Mouse (Mus musculus) limb, embryonic 15.5 days (tissue): ENCODE data around the gene Itga9. TPM values are rescaled to one million over a fixed set of nuclear protein-coding genes. Genes with fewer than 3 reads are reported as not detected.

Source experiments
- ATAC-seq: fragments of 200-750 bp; cut with Nextera tagmentation; 2 replicates; pipeline ENCODE4 v1.8.0; 2017; ENCODE audit warnings: low read depth, moderate TSS enrichment; ENCODE audit not compliant: insufficient number of reproducible peaks, low FRiP score, low TSS enrichment
- H3K27ac ChIP-seq: fragments of 300-500 bp; sonication (generic); 2 replicates; pipeline ENCODE4 v1.5.1; 2015; ENCODE audit warnings: moderate library complexity, mild to moderate bottlenecking, inconsistent platforms
- H3K27me3 ChIP-seq: fragments of 300-500 bp; sonication (generic); 2 replicates; pipeline ENCODE4 v1.6.1; 2015; ENCODE audit warnings: inconsistent platforms
- H3K36me3 ChIP-seq: fragments of 300-500 bp; sonication (generic); 2 replicates; pipeline ENCODE4 v1.6.1; 2015; ENCODE audit warnings: inconsistent platforms
- H3K4me1 ChIP-seq: fragments of 300-500 bp; sonication (generic); 2 replicates; pipeline ENCODE4 v1.6.1; 2015; ENCODE audit warnings: inconsistent platforms
- H3K4me2 ChIP-seq: fragments of 300-500 bp; sonication (generic); 2 replicates; pipeline ENCODE4 v1.6.1; 2015; ENCODE audit warnings: mild to moderate bottlenecking, inconsistent platforms
- H3K4me3 ChIP-seq: fragments of 300-500 bp; sonication (generic); 2 replicates; pipeline ENCODE4 v1.5.1; 2015; ENCODE audit warnings: mild to moderate bottlenecking, inconsistent platforms
- H3K9ac ChIP-seq: fragments of 300-500 bp; sonication (generic); 2 replicates; pipeline ENCODE4 v1.6.1; 2015; ENCODE audit warnings: inconsistent platforms
- H3K9me3 ChIP-seq: fragments of 300-500 bp; sonication (generic); 2 replicates; pipeline ENCODE4 v1.6.1; 2016; ENCODE audit warnings: inconsistent platforms
- WGBS: fragments of 180-500 bp; shearing (Covaris S2); methylation state at CpG from one replicate; pipeline ENCODE4 v1.1.7; 2015; 5-methylcytosine and 5-hydroxymethylcytosine counted together
- polyA plus RNA-seq: library from polyadenylated mRNA; unstranded; fragments of >200 nt; fragmentation: Nextera tagmentation; extraction: Ambion mirVana; gene quantifications from 2 replicates; pipeline ENCODE4 v1.2.1, GENCODE M21; 2015

Gene Itga9
- polyA plus RNA-seq, 1 experiment from 2014 or later: 9.9 TPM

GRCm38 (mm10) chr9:118933800-118934199 lies 327.3 kb downstream of the Itga9 start:
- Histone ChIP-seq H3K4me2 (no peak overlapping the region), H3K36me3 (no peaks in the 10 kb centered on the region), H3K9ac (no peak overlapping the region), H3K9me3 (no peaks in the 10 kb centered on the region), H3K4me1 (peaks cover 27% of the 10 kb centered on the region), H3K4me3 (no peak overlapping the region), H3K27ac (no peak overlapping the region), H3K27me3 (no peaks in the 10 kb centered on the region)
- ATAC-seq: no peak
- WGBS: 92% methylated on average over 9 of the region's 9 CpGs

GRCm38 (mm10) chr9:118934319-118934718 lies 327.8 kb downstream of the Itga9 start:
- H3K27ac ChIP-seq: no peak overlapping the region
- no peak for ATAC-seq
- H3K27me3 ChIP-seq: no peaks in the 10 kb centered on the region
- H3K4me3 ChIP-seq: no peak overlapping the region
- no peak overlapping the region for H3K9ac ChIP-seq
- H3K4me2 ChIP-seq: no peak overlapping the region
- peaks cover 29% of the 10 kb centered on the region for H3K4me1 ChIP-seq
- 74% methylated on average over 12 of the region's 12 CpGs for WGBS
- H3K9me3 ChIP-seq: no peaks in the 10 kb centered on the region
- no peaks in the 10 kb centered on the region for H3K36me3 ChIP-seq

- H3K9ac ChIP-seq: no peak overlapping the region
- H3K9me3 ChIP-seq: no peaks in the 10 kb centered on the region
- no peak overlapping the region for H3K4me3 ChIP-seq
- H3K36me3 ChIP-seq: no peaks in the 10 kb centered on the region
- no peaks in the 10 kb centered on the region for H3K27me3 ChIP-seq
- no peak overlapping the region for H3K27ac ChIP-seq
- no peak overlapping the region for H3K4me2 ChIP-seq
- 51% methylated on average over 13 of the region's 13 CpGs for WGBS
- H3K4me1 ChIP-seq: peaks cover 35% of the 10 kb centered on the region
- no peak for ATAC-seq
Observed at GRCm38 (mm10) chr9:118935098-118935497, 328.6 kb downstream of the Itga9 start.

GRCm38 (mm10) chr9:118936071-118936470 lies 329.6 kb downstream of the Itga9 start:
- Histone ChIP-seq H3K27me3 (no peaks in the 10 kb centered on the region), H3K4me3 (no peak overlapping the region), H3K27ac (peak overlapping the region; percentile 17), H3K4me2 (no peak overlapping the region), H3K9ac (no peak overlapping the region), H3K36me3 (no peaks in the 10 kb centered on the region), H3K4me1 (peaks cover 28% of the 10 kb centered on the region), H3K9me3 (no peaks in the 10 kb centered on the region)
- no peak for ATAC-seq
- WGBS: 30% methylated on average over 12 of the region's 12 CpGs

- ATAC-seq: no peak
- 73% methylated on average over 3 of the region's 3 CpGs for WGBS
- Histone ChIP-seq H3K9ac (no peak overlapping the region), H3K4me1 (peaks cover 28% of the 10 kb centered on the region), H3K36me3 (0 out of 2 replicates have a peak, but pooled peaks cover 6% of the 10 kb centered on the region), H3K4me2 (no peak overlapping the region), H3K4me3 (no peak overlapping the region), H3K9me3 (no peaks in the 10 kb centered on the region), H3K27me3 (no peaks in the 10 kb centered on the region), H3K27ac (no peak overlapping the region)
Observed at GRCm38 (mm10) chr9:118937515-118937914, 331.0 kb downstream of the Itga9 start.

GRCm38 (mm10) chr9:118939410-118939809 lies 332.9 kb downstream of the Itga9 start:
- H3K4me3 ChIP-seq: no peak overlapping the region
- no peak overlapping the region for H3K9ac ChIP-seq
- H3K4me1 ChIP-seq: peaks cover 39% of the 10 kb centered on the region
- no peaks in the 10 kb centered on the region for H3K9me3 ChIP-seq
- H3K4me2 ChIP-seq: no peak overlapping the region
- H3K27me3 ChIP-seq: no peaks in the 10 kb centered on the region
- 0 out of 2 replicates have a peak, but pooled peaks cover 6% of the 10 kb centered on the region for H3K36me3 ChIP-seq
- WGBS: 32% methylated on average over 13 of the region's 13 CpGs
- ATAC-seq: no peak
- H3K27ac ChIP-seq: peak overlapping the region; percentile 78

- 62% methylated on average over 12 of the region's 12 CpGs for WGBS
- Histone ChIP-seq H3K4me2 (no peak overlapping the region), H3K9me3 (no peaks in the 10 kb centered on the region), H3K27me3 (no peaks in the 10 kb centered on the region), H3K4me1 (peaks cover 40% of the 10 kb centered on the region), H3K9ac (no peak overlapping the region), H3K36me3 (0 out of 2 replicates have a peak, but pooled peaks cover 6% of the 10 kb centered on the region), H3K27ac (peak overlapping the region; percentile 78), H3K4me3 (no peak overlapping the region)
- no peak for ATAC-seq
Observed at GRCm38 (mm10) chr9:118939831-118940230, 333.3 kb downstream of the Itga9 start.

GRCm38 (mm10) chr9:118940591-118941207 lies 334.2 kb downstream of the Itga9 start:
- H3K4me2 ChIP-seq: no peak overlapping the region

GRCm38 (mm10) chr9:118942030-118942429 lies 335.5 kb downstream of the Itga9 start:
- 81% methylated on average over 4 of the region's 4 CpGs for WGBS

More at GRCm38 (mm10) chr9:118940591-118941207, 334.2 kb downstream of the Itga9 start:
- H3K4me1 ChIP-seq: peaks cover 37% of the 10 kb centered on the region
- H3K9me3 ChIP-seq: no peaks in the 10 kb centered on the region
- no peak overlapping the region for H3K9ac ChIP-seq
- ATAC-seq: no peak
- WGBS: 72% methylated on average over 12 of the region's 12 CpGs
- no peak overlapping the region for H3K4me3 ChIP-seq
- 0 out of 2 replicates have a peak, but pooled peaks cover 6% of the 10 kb centered on the region for H3K36me3 ChIP-seq
- H3K27ac ChIP-seq: peak overlapping the region; percentile 78
- no peaks in the 10 kb centered on the region for H3K27me3 ChIP-seq

GRCm38 (mm10) chr9:118943941-118944340 lies 337.5 kb downstream of the Itga9 start:
- Histone ChIP-seq H3K4me3 (no peak overlapping the region), H3K9ac (no peak overlapping the region), H3K36me3 (0 out of 2 replicates have a peak, but pooled peaks cover 6% of the 10 kb centered on the region), H3K4me1 (peaks cover 24% of the 10 kb centered on the region), H3K27me3 (no peaks in the 10 kb centered on the region), H3K9me3 (no peaks in the 10 kb centered on the region), H3K27ac (no peak overlapping the region), H3K4me2 (no peak overlapping the region)
- 41% methylated on average over 5 of the region's 5 CpGs for WGBS
- ATAC-seq: no peak

More at GRCm38 (mm10) chr9:118942030-118942429, 335.5 kb downstream of the Itga9 start:
- Histone ChIP-seq H3K27ac (no peak overlapping the region), H3K9me3 (no peaks in the 10 kb centered on the region), H3K4me3 (no peak overlapping the region), H3K4me1 (peaks cover 28% of the 10 kb centered on the region), H3K9ac (no peak overlapping the region), H3K27me3 (no peaks in the 10 kb centered on the region), H3K36me3 (0 out of 2 replicates have a peak, but pooled peaks cover 6% of the 10 kb centered on the region), H3K4me2 (no peak overlapping the region)
- no peak for ATAC-seq

- Histone ChIP-seq H3K27ac (no peak overlapping the region), H3K4me1 (peaks cover 21% of the 10 kb centered on the region), H3K4me2 (no peak overlapping the region), H3K27me3 (no peaks in the 10 kb centered on the region), H3K9ac (no peak overlapping the region), H3K36me3 (0 out of 2 replicates have a peak, but pooled peaks cover 6% of the 10 kb centered on the region), H3K9me3 (no peaks in the 10 kb centered on the region), H3K4me3 (no peak overlapping the region)
- no peak for ATAC-seq
- WGBS: 55% methylated on average over 12 of the region's 12 CpGs
Observed at GRCm38 (mm10) chr9:118944388-118944787, 337.9 kb downstream of the Itga9 start.

- H3K4me2 ChIP-seq: no peak overlapping the region
- no peaks in the 10 kb centered on the region for H3K9me3 ChIP-seq
- H3K27ac ChIP-seq: no peak overlapping the region
- ATAC-seq: no peak
- H3K27me3 ChIP-seq: no peaks in the 10 kb centered on the region
- H3K4me3 ChIP-seq: no peak overlapping the region
- H3K4me1 ChIP-seq: peaks cover 22% of the 10 kb centered on the region
- no peaks in the 10 kb centered on the region; the same call in 1 of the 2 replicates for H3K36me3 ChIP-seq
- WGBS: 64% methylated on average over 5 of the region's 5 CpGs
- H3K9ac ChIP-seq: no peak overlapping the region
Observed at GRCm38 (mm10) chr9:118948486-118948885, 342.0 kb downstream of the Itga9 start.
